Mouse (Mus musculus) CH12F3 (cell line): ENCODE measurements around the gene Hspb7.

Experiments
- in situ Hi-C: fragments of 300-500 bp; cut with MboI; formaldehyde crosslinking; loops from 2 replicates; pipeline ENCODE4 v1.14.3; 2020; ENCODE audit warnings: low sequenced_read_pairs

Gene Hspb7

DNA sequence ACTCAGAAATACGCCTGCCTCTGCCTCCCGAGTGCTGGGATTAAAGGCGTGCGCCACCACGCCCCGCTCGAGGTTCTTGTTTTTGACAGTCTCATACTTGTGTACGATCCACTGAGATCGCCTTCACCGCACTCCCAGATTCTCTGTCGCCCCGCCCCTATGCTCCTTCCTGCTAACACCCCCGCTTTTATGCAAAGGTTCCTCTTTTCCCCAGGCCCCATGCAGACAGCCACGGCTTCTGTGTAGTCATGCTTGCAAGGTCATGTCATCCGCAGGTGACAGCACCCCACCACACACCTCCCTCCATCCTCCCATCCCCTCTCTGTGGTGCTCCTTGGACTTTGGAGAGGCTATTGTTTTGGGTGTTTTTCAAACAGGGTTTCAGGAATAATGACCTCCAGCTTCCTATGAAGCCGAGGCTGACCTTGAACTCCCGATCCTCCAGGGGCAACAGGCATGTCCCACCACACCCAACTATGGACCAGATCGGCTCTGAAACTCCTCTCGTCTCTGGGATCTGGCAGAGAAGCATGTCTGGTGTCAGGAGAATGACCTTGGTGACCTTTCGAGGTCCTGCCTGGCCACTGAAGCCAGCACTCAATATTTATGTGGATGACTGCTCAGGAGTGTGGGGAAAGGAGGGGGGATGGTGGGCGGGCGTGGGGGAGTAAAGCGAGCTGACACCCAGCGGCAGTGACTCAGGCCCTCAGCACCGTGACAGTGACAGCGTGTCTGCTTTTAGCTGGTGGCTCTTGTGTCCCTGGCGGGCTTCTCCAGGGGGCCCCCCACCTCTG lies 984 bp upstream of the Hspb7 start:
- in situ Hi-C loops = no loop called here

- in situ Hi-C loops = no loop called here
Measured at GRCm38 (mm10) chr4:141420886-141421285, 307 bp downstream of the Hspb7 start.

DNA sequence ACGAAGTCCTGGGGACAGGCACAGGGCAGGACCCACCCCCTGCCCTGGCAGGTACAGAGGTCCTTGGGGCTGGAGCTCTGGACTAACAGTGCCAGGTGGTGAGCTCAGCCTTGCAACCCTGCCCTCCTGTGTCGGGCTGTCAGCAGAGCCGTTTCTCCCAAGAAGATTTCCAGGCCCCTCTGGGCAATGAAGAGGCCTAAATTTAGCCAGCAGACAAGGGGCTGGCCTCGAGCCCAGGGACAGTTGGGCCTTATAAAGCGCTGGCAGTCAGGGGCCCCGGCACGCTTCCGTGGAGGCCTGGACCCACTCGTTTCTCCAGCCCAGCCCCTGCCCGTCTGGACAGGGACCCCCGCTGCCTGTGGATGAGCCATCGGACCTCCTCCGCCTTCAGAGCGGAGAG lies 844 bp downstream of the Hspb7 start:
- in situ Hi-C loops = no loop called here

- in situ Hi-C loops = no loop called here
Measured at GRCm38 (mm10) chr4:141422841-141423240, 2.3 kb downstream of the Hspb7 start.

DNA sequence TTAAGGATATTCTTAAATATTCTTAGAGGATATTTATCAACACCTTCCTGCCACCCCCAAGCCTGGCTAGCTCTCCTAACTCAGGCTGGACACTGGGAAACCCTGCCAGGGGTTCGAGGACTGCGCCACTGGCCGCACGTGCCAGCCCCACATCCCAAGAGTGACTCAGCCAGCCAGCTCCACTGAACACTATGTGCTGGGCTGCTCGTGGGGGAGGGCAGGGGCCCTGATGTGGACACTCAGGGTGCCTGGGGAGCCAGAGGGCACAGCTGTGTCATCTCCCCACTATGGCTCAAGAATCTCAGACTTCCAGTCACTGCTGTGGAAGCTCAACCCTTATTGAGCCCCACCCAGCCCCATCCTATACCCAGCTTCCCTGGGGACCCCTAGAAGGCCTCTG lies 2.7 kb downstream of the Hspb7 start:
- in situ Hi-C loops = no loop called here

DNA sequence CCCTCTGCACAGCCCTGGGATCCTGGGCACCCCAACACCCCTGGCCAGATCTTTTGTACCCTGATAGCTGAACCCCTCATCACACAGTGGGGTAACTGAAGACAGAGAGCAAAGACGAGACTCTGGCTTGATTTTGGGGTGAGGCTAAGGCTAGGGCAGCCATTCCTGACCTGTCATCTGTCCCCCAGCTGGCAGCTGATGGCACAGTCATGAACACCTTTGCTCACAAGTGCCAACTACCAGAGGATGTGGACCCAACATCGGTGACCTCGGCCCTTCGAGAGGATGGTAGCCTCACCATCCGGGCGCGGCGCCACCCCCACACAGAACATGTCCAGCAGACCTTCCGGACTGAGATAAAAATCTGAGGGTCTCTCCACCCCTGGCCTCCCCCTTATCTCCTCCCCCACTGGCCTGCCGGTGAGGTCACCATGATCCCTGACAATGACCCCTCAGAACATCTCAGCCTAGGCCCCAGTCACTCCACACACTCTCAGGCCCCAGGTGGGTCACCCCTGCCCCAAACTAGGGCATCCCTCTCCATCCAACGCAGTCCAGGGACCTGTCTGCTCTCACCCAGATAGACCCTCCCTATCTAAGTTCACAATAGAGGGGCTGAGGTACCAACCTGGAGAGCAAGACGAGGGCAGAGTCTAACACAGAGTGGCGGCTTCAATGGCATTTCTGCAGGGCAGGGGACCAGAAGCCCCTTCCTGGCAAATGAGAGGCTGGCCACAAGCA lies 3.3 kb downstream of the Hspb7 start:
- in situ Hi-C loops = no loop called here

DNA sequence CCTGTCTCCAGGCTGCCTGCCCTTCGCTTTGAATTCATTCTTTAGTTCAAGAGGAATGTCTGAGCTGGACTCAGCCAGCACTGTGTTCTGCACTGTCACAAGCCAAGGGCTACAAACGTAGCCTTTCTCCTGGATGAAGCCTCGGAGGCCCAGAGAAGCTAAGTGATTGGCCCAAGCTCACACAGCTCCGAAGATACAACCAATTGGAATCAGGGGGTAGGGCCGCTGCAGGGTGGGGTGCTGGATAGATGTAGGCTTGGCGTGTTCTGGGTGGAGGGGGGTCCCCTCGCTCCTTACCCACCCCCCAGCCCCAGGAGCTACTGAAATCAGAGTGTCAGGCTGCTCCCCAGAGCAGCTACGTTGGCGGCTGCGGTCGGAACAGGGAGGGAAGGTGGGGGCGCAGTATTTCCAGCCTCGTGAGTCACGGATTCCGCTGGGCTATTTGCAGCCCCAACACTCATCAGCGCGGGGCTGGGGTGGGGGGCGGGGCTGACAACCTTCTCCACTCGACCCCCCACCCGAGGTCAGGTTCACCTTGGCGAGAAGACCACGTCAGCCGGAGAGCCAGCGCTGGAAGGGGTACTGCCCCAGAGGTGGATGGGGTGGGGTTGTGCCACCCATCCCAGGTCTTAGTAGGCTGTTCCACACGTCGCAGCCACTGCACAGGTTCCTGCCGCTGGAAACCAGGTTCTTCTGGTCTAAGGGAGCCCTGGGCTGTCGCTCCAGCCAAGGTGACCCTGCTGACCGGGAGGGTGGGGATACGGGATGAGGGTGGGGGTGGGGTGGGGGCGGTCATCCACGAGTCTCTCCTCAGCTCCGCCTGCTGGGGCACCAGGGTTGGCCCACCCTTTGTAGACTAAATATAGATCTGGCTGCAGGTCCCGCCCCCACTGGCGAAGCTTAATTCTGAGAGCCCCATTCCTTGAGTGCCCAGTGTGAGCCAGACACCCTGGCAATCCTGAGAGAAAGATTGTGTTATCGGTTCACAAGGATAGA lies 5.2 kb downstream of the Hspb7 start:
- in situ Hi-C loops = no loop called here

DNA sequence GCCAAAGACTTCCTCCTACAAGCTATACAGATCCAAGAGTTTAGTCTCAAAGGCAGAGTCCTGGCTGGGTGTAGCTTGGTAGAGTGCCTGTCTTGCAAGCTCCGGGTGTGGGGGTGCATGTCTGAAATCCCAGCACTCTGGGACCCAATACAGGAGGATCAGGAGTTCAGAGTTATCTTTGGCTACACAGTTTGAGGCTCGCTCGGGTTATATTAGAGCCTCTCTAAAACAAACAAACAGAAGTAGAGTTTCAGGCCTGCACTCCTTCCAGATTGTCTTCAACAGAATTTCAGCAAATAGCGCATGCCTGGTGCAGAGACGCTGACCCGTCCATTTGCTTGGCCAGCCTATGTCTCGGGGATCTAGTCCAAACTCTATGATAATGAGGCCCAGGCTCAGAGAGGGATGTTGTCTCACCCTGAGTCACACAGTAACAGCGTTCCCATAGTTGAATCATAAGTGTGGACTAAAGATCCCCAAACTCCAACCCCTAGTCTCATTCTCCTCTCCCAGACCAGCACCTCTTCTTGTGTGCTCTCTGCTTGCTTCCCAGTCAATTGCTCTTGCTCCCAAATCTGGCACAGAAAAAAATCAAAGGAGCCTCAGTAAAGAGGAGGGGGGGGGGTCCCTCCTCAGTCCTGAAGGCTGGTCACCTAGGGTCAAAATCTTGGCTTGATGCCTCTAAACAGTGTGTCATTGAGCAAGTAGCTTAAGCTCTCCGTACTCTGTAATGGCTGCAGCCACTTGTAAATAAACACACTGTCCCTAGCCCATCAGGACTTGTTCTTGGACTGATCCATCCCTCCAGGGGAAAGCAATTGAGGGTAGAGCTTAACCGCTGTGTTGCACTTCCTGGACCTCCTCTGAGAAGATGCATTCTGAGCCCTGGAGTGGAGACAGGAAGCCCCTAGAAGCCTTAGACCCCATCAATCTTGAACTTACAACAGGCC lies 6.5 kb downstream of the Hspb7 start:
- in situ Hi-C loops = no loop called here

GRCm38 (mm10) chr4:141427921-141428320 lies 7.3 kb downstream of the Hspb7 start:
- in situ Hi-C loops = no loop called here

DNA sequence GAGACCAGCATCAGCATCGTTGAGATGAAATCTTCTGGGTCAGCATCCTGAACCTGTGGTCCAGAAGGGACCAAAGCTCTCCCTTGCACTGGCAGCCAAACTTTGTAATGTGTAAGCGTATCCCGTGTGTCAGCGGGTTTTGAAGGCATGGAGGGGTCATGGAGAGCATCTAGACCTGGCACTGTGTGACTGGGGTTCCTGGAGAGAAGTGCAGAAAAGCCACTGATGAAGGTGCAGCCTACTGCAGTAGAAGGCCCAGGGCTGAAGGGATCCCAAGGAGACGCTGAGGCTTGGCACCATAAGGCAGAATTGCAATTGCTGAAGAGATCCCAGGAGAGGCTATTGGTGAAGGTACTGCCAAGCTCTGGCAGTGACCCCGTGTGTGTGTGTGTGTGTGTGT lies 8.8 kb downstream of the Hspb7 start:
- in situ Hi-C loops = no loop called here

- in situ Hi-C loops = no loop called here
Measured at GRCm38 (mm10) chr4:141429847-141430246, 9.3 kb downstream of the Hspb7 start.

GRCm38 (mm10) chr4:141430997-141431396 lies 10.4 kb downstream of the Hspb7 start:
- in situ Hi-C loops = no loop called here

GRCm38 (mm10) chr4:141432666-141433065 lies 12.1 kb downstream of the Hspb7 start:
- in situ Hi-C loops = no loop called here

GRCm38 (mm10) chr4:141433191-141433590 lies 12.6 kb downstream of the Hspb7 start:
- in situ Hi-C loops = no loop called here

- in situ Hi-C loops = no loop called here
Measured at GRCm38 (mm10) chr4:141435974-141436373, 15.4 kb downstream of the Hspb7 start, which contains the start of gene Srarp. Srarp (minus strand) TSS chr4:141436105.

- in situ Hi-C loops = no loop called here
Measured at GRCm38 (mm10) chr4:141439083-141439803, 18.7 kb downstream of the Hspb7 start.

GRCm38 (mm10) chr4:141440877-141441276 lies 20.3 kb downstream of the Hspb7 start:
- in situ Hi-C loops = no loop called here

- in situ Hi-C loops = no loop called here
Measured at GRCm38 (mm10) chr4:141443641-141444429, 23.3 kb downstream of the Hspb7 start.
